13 mouse cellular contexts compared by ENCODE assay signal in genomic region chr16:22494815-22495214, GRCm38 (mm10). TPM values are rescaled to one million over a fixed set of nuclear protein-coding genes. Genes with fewer than 3 reads are reported as not detected.
DNase-seq lines count a peak whose midpoint lies in the region; ATAC-seq lines count a peak whose summit lies in the region.
"Had no signal": no experiment of that assay in that cellular context is flagged by ENCODE, and none has a peak within 500 bp of the region (broad histone marks: within the 10 kb centered on the region; RNA-seq: fewer than 3 reads in every experiment).

No protein-coding gene starts in this region.

- no peaks in the 10 kb centered on the region for H3K4me1 ChIP-seq in forebrain, embryonic 11.5 days (replicated peaks; ENCODE audit: control insufficient read depth, insufficient read depth, low read length)
- H3K4me1 ChIP-seq in forebrain, embryonic 16.5 days (replicated peaks; ENCODE audit: control insufficient read depth, insufficient read depth, low read length), result no peaks in the 10 kb centered on the region
- H3K4me1 ChIP-seq in midbrain, embryonic 11.5 days (ENCODE audit: control insufficient read depth, insufficient read depth, low read length), result no peaks in the 10 kb centered on the region
- H3K4me1 ChIP-seq in midbrain, embryonic 14.5 days (ENCODE audit: control insufficient read depth, insufficient read depth, low read length), result no peaks in the 10 kb centered on the region

- ATAC-seq in forebrain, embryonic 11.5 days (replicated peaks; ENCODE audit: low FRiP score), result no peak
- ATAC-seq in forebrain, embryonic 16.5 days, result no peak
- ATAC-seq in midbrain, embryonic 11.5 days (ENCODE audit: low FRiP score), result no peak
- ATAC-seq in midbrain, embryonic 14.5 days (ENCODE audit: low FRiP score, low TSS enrichment), result no peak

- no peaks in the 10 kb centered on the region for H3K36me3 ChIP-seq in forebrain, embryonic 11.5 days (ENCODE audit: control insufficient read depth, insufficient read depth, low read length)
- H3K36me3 ChIP-seq in forebrain, embryonic 16.5 days (ENCODE audit: control insufficient read depth, insufficient read depth), result no peaks in the 10 kb centered on the region
- H3K36me3 ChIP-seq in midbrain, embryonic 11.5 days (ENCODE audit: control insufficient read depth, insufficient read depth, low read length), result no peaks in the 10 kb centered on the region
- no peaks in the 10 kb centered on the region for H3K36me3 ChIP-seq in midbrain, embryonic 14.5 days (ENCODE audit: control insufficient read depth, insufficient read depth, low read length)
- H3K36me3 ChIP-seq: limb, embryonic 13.5 days had no signal

- peak; percentile 11 for DNase-seq in forebrain, embryonic 11.5 days (ENCODE audit: low spot score)
- DNase-seq in kidney, postnatal 10 days, result peak; percentile 56
- no peak for DNase-seq in kidney, adult 8-10 months
- DNase-seq in midbrain, embryonic 11.5 days (ENCODE audit: low spot score, missing footprints), result peak; percentile 33
- no peak for DNase-seq in midbrain, embryonic 14.5 days
- DNase-seq in cerebellum, postnatal 36 days, result peak; percentile 31 to 41
- DNase-seq: embryo, embryonic 11 days; kidney, postnatal 14 days; layer of hippocampus, postnatal 36 days; right cerebral cortex, postnatal 25 days; thymus, postnatal 25 days had no signal

- H3K27me3 ChIP-seq in forebrain, embryonic 11.5 days (ENCODE audit: control insufficient read depth, insufficient read depth, low read length), result no peaks in the 10 kb centered on the region
- no peaks in the 10 kb centered on the region for H3K27me3 ChIP-seq in forebrain, embryonic 16.5 days (replicated peaks; ENCODE audit: control insufficient read depth, insufficient read depth, low read length)
- no peaks in the 10 kb centered on the region for H3K27me3 ChIP-seq in midbrain, embryonic 11.5 days (ENCODE audit: control insufficient read depth, insufficient read depth, low read length)
- H3K27me3 ChIP-seq in midbrain, embryonic 14.5 days (ENCODE audit: control insufficient read depth, insufficient read depth, low read length), result no peaks in the 10 kb centered on the region
- H3K27me3 ChIP-seq: limb, embryonic 13.5 days had no signal

- no peak overlapping the region for H3K4me3 ChIP-seq in forebrain, embryonic 11.5 days (ENCODE audit: low read depth, low read length)
- no peak overlapping the region for H3K4me3 ChIP-seq in forebrain, embryonic 16.5 days (replicated peaks; ENCODE audit: low read length)
- no peak overlapping the region for H3K4me3 ChIP-seq in midbrain, embryonic 11.5 days (ENCODE audit: low read depth, low read length)
- no peak overlapping the region for H3K4me3 ChIP-seq in midbrain, embryonic 14.5 days (replicated peaks; ENCODE audit: low read depth, low read length)
- H3K4me3 ChIP-seq: limb, embryonic 13.5 days had no signal

- no peak overlapping the region for H3K4me2 ChIP-seq in forebrain, embryonic 11.5 days (ENCODE audit: low read depth, low read length, severe bottlenecking)
- H3K4me2 ChIP-seq in forebrain, embryonic 16.5 days (ENCODE audit: low read length), result no peak overlapping the region
- no peak overlapping the region for H3K4me2 ChIP-seq in midbrain, embryonic 11.5 days
- H3K4me2 ChIP-seq in midbrain, embryonic 14.5 days (ENCODE audit: low read length), result no peak overlapping the region
- H3K4me2 ChIP-seq: limb, embryonic 13.5 days had no signal

- WGBS in forebrain, embryonic 11.5 days, result 86% methylated on average over 5 of the region's 5 CpGs
- WGBS in forebrain, embryonic 16.5 days, result 55% methylated on average over 5 of the region's 5 CpGs
- 84% methylated on average over 5 of the region's 5 CpGs for WGBS in midbrain, embryonic 11.5 days
- 77% methylated on average over 5 of the region's 5 CpGs for WGBS in midbrain, embryonic 14.5 days

- no peak overlapping the region for H3K9ac ChIP-seq in forebrain, embryonic 11.5 days (ENCODE audit: low read length)
- H3K9ac ChIP-seq in forebrain, embryonic 16.5 days (replicated peaks; ENCODE audit: low read depth, low read length), result no peak overlapping the region
- no peak overlapping the region for H3K9ac ChIP-seq in midbrain, embryonic 11.5 days (ENCODE audit: low read length)
- no peak overlapping the region for H3K9ac ChIP-seq in midbrain, embryonic 14.5 days (replicated peaks; ENCODE audit: low read length)
- H3K9ac ChIP-seq: limb, embryonic 13.5 days had no signal

- H3K9me3 ChIP-seq in forebrain, embryonic 11.5 days (ENCODE audit: control insufficient read depth, low read length), result no peaks in the 10 kb centered on the region
- H3K9me3 ChIP-seq in forebrain, embryonic 16.5 days (ENCODE audit: control insufficient read depth, low read length), result no peaks in the 10 kb centered on the region
- H3K9me3 ChIP-seq in midbrain, embryonic 11.5 days (ENCODE audit: control insufficient read depth, low read length), result no peaks in the 10 kb centered on the region
- H3K9me3 ChIP-seq in midbrain, embryonic 14.5 days (ENCODE audit: control insufficient read depth, low read length), result no peaks in the 10 kb centered on the region
- H3K9me3 ChIP-seq: limb, embryonic 13.5 days had no signal

- H3K27ac ChIP-seq in forebrain, embryonic 11.5 days (ENCODE audit: low read depth, low read length), result no peak overlapping the region
- no peak overlapping the region for H3K27ac ChIP-seq in forebrain, embryonic 16.5 days (ENCODE audit: low read length)
- H3K27ac ChIP-seq in midbrain, embryonic 11.5 days (ENCODE audit: low read depth, low read length), result no peak overlapping the region
- H3K27ac ChIP-seq in midbrain, embryonic 14.5 days (replicated peaks; ENCODE audit: low read depth, low read length), result no peak overlapping the region
- H3K27ac ChIP-seq: limb, embryonic 13.5 days had no signal

RNA-seq across cellular contexts. Expression of gene Etv5, which starts 55.3 kb away (rescaled TPM):
- 25.9 and 27.7 TPM in 2 replicates for polyA plus RNA-seq in forebrain, embryonic 11.5 days (2014; fragmentation: Nextera tagmentation; extraction: Ambion mirVana)
- polyA plus RNA-seq in forebrain, embryonic 16.5 days (2015; fragmentation: Nextera tagmentation; extraction: Ambion mirVana), result 25.4 and 35.2 TPM in 2 replicates
- 10.1 and 13.4 TPM in 2 replicates for polyA plus RNA-seq in midbrain, embryonic 11.5 days (2014; fragmentation: Nextera tagmentation; extraction: Ambion mirVana)
- polyA plus RNA-seq in midbrain, embryonic 14.5 days (2014; fragmentation: Nextera tagmentation; extraction: Ambion mirVana), result 15.7 and 15.9 TPM in 2 replicates

Comparison
In these comparisons a context has a peak if more than half of its experiments do, and no peak if none do; other contexts are left out.
1. DNase-seq: peak in forebrain, embryonic 11.5 days (single experiment), kidney, postnatal 10 days (single experiment), midbrain, embryonic 11.5 days (single experiment) and cerebellum, postnatal 36 days (2 of 2); none in kidney, adult 8-10 months (0 of 2) and midbrain, embryonic 14.5 days (single experiment).